Mouse (Mus musculus) olfactory bulb, adult 2 months (tissue): ENCODE measurements around the gene Asb11. TPM values are rescaled to one million over a fixed set of nuclear protein-coding genes. Genes with fewer than 3 reads are reported as not detected.

Experiments
- H3K27ac ChIP-seq: fragments of 200-500 bp; 2 replicates; pipeline ENCODE4 v1.5.1; 2012; ENCODE audit warnings: low read depth, low read length; ENCODE audit not compliant: insufficient read depth
- H3K4me1 ChIP-seq: fragments of 200-500 bp; 2 replicates; pipeline ENCODE4 v1.6.1; 2012; ENCODE audit warnings: low read length; ENCODE audit not compliant: control insufficient read depth, insufficient read depth
- H3K4me3 ChIP-seq: fragments of 200-500 bp; 2 replicates; pipeline ENCODE4 v1.5.1; 2012; ENCODE audit warnings: mild to moderate bottlenecking, low read depth, low read length, moderate library complexity; ENCODE audit not compliant: insufficient read depth
- CTCF ChIP-seq: fragments of 200-500 bp; IDR thresholded peaks from 2 replicates; pipeline ENCODE4 v1.5.1; 2012; ENCODE audit warnings: low read depth, mild to moderate bottlenecking, low read length, moderate library complexity; ENCODE audit not compliant: insufficient read depth
- POLR2A ChIP-seq: fragments of 200-500 bp; IDR thresholded peaks from 2 replicates; pipeline ENCODE4 v1.6.1; 2012; ENCODE audit warnings: mild to moderate bottlenecking, low read depth, low read length, moderate library complexity; ENCODE audit not compliant: insufficient read depth
- WGBS: fragments of 180-500 bp; shearing (Covaris S2); methylation state at CpG from one replicate; pipeline ENCODE4 v1.1.7; 2018; 5-methylcytosine and 5-hydroxymethylcytosine counted together
- polyA plus RNA-seq: library from polyadenylated mRNA; stranded (reverse); fragments of >200 nt; gene quantifications from 2 replicates; pipeline ENCODE4 v1.2.4, GENCODE M21; 2012; ENCODE audit warnings: low replicate concordance; ENCODE audit not compliant: missing spikeins, insufficient read depth, insufficient read length

The Asb11 gene
- polyA plus RNA-seq: not detected in 2 replicates

DNA sequence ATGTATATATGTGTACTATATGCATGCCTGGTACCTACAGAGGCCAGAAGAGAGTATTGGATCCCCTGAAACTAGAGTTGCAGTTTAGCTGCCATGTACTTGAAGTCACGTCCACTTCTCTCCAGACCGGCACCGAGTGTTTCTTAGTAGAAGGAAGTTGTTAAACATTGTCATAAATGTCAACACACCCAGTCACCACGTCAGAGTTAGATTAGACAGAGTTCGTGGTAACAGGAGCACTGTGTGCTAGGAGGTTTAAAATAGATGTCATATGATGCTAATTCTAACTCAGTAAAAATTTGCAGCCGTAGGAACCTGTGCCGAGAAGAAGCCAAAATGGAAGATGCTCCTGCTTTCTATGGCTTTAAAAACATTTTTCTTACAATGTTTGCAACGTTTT lies at the start of gene Asb11:
Asb11 (plus strand) TSS at position 286 of the 400 bp plus-strand sequence.
- H3K4me3 ChIP-seq: no peak within 1 kb of the TSS
- WGBS: 72% methylated on average over 8 of the region's 8 CpGs
- H3K4me1 ChIP-seq: no peaks in the 10 kb centered on the region
- TF ChIP-seq POLR2A (no peak), CTCF (no peak)
- H3K27ac ChIP-seq: no peak within 1 kb of the TSS

DNA sequence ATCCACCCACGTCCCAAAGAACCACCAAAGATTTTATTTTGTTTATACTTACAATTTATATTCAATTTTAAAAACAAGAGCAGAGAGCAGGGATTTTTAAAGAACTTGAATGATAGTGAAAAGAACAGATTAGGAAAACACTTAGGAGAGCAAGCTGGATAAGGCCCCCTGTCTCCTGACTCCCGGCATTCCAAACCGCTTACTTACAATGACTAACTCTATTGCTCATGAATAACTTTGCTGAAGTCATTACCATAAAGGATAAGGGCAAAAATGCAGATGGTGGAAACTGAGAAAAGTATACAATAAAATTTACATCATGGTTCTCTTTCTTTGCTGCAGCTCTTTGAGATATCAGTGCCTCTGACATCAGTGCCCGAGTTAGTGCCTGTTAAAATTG lies 42.7 kb upstream of the Asb11 start:
- TF ChIP-seq POLR2A (no peak), CTCF (no peak)
- Histone ChIP-seq H3K4me3 (no peak overlapping the region), H3K27ac (no peak overlapping the region), H3K4me1 (no peaks in the 10 kb centered on the region)
- 75% methylated on average over 4 of the region's 4 CpGs for WGBS

DNA sequence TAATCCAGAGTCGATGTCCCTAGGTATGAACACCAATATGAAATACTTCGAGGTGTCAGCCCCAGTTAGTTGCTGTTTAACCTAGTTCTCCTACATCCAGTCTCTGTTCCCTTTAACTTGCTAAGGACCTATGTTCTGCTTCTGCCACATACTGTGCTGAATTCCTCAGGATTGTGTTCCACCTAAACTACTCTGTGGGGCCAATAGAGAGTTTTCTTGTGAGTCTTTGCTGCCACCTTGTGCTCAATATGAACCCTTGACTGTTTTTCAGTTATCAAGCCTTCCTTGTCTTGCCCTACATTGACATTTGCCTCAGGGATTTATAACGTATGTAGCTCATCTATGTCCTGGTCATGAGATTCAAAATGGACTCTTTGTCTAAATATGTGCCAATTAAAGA lies 38.3 kb upstream of the Asb11 start:
- 59% methylated on average over 3 of the region's 3 CpGs for WGBS
- H3K27ac ChIP-seq: no peak overlapping the region
- TF ChIP-seq POLR2A (no peak), CTCF (no peak)

DNA sequence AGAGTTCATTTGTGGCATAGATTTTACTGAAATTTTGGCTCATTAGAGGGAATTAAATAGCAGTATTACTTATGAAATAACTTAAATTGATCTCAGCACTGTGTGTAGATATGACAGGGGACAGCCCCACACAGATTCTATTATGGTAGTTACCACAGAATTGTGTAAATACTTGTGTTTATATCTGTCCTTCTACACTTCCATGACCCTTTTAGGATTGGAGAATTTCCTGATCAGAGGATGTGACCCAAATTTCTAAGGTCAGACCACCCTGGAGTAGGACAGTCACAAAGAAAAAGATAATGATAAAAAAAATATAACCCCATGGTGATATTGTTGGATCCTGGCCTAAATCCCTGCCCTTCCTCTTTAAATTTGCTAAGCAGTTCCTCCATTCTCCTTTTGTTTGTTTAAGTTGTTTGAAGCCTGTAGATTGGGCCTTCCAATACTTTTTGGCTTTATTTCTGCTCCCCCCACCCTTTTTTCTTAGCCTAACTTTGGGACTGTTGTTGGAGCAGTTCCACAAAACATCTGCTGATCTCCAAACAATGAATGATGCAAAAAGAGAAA lies 31.6 kb upstream of the Asb11 start:
- Histone ChIP-seq H3K4me1 (no peaks in the 10 kb centered on the region), H3K4me3 (no peak overlapping the region), H3K27ac (no peak overlapping the region)
- TF ChIP-seq POLR2A (no peak), CTCF (no peak)

More for the DNA sequence above, 38.3 kb upstream of the Asb11 start:
- Histone ChIP-seq H3K4me1 (no peaks in the 10 kb centered on the region), H3K4me3 (no peak overlapping the region)

DNA sequence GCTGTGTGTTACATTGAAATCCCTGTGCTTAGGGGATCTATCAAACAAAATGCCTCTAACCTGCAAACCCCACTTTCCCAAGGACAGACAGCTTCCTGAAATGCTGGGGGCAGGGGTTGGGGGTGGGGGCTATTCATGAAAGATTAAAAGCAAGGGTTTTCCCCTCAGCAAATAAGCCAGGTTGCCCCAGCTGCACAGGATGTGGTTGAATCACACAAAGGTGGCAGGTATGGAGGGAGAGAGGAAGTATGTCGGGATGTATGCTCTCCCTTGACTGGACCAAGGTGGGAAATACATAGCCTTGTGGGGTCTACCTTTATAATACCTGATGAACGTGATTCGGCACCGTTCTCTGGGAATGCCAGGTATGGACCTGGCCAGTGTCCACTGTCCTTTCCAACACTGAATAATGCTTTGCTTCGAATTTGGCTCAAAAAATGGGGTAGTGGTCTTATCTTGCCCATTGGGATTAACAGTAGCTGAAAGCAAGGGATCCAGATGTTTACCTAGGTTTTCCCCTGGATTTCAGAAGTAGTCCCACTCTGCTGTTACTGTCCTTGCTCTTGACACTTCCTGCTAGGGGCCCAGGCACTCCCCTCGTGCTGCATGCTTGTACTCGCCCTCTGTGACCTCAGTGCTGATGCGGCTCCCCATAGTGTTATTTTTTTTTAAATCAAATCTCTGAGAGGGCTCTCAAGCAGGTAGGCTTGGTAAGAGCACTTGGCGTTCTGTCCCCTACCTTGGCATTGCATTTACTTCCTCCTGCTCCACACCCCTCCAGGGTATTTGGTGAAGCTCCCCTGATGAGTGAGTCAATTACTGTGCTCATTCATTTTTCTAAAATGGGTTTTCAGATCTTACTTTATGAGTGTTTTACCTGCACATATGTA lies 30.4 kb upstream of the Asb11 start:
- WGBS: 83% methylated on average over 9 of the region's 9 CpGs
- Histone ChIP-seq H3K4me1 (no peaks in the 10 kb centered on the region), H3K4me3 (no peak overlapping the region), H3K27ac (no peak overlapping the region)
- no peak for TF ChIP-seq CTCF
- no peak for TF ChIP-seq POLR2A

DNA sequence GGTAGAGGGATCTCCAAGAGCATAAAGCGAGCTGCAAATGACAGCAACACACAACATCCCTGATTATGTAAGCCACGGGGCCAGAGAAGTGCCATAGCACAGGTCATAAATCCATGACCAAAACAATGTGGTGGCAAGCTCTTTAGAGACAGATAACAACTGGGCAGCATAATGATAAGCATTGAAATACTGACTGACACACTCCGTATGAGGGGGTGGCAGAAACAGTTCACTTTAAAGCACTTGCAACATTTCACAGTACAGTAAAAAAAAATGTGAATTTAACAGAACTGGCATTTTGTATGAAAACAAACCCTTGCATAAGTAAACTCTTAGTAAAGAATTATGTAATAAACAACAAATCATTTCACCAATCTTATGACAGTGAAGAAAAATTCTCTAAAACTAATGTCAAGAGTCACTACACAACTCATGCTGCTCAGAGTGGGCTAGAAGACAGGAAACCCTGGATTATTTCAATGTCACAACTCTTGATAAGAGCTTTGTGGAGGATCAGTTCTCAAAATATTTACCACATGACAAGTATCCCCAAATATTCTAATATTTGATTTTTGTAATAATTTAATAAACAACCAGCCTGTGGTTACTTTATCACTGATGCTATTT lies 28.4 kb upstream of the Asb11 start:
- WGBS: 88% methylated on average over 3 of the region's 3 CpGs
- TF ChIP-seq POLR2A (no peak), CTCF (no peak)
- H3K4me3 ChIP-seq: no peak overlapping the region
- no peaks in the 10 kb centered on the region for H3K4me1 ChIP-seq
- H3K27ac ChIP-seq: no peak overlapping the region

DNA sequence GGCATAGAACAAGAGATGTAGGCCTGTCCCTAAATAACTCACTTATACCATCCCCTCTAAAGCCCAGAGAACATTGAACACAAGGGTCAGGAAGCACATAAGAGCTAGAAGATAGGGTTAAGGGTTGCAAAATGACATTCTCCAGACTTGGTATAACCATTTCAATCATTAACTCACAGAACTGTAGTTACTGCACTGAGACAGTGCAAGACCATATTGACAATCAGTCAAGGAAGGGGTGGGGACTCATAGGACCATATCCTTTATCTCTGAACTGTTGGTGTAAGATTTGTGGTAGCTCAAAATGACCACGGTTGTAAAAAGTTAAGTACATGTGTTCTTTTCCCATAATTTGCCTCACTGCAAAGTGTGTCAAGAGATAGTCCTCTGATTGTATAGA lies 26.2 kb upstream of the Asb11 start:
- no peak overlapping the region for H3K27ac ChIP-seq
- TF ChIP-seq POLR2A (no peak), CTCF (no peak)
- H3K4me3 ChIP-seq: no peak overlapping the region
- WGBS: 88% methylated on average over 1 of the region's 1 CpGs
- H3K4me1 ChIP-seq: no peaks in the 10 kb centered on the region

DNA sequence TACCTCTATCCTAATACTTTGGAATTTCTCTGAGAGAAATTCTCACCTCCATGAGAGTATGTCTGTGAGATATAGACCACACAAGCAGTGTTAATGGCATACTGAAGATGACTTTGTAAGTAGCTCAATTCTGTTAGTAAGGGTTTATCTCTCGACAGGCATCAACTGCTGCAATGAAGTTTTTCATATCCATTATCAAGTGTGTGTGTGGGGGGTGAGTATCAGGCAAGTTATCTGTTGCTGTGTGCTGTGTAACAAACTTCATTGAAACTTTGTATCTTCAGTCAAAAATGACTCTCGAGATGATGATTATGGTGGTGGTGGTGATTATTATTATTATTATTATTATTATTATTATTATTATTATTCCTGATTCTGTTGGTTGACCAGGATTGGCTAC lies 20.0 kb upstream of the Asb11 start:
- TF ChIP-seq POLR2A: no peak
- no peak for TF ChIP-seq CTCF
- WGBS: 87% methylated on average over 2 of the region's 2 CpGs
- Histone ChIP-seq H3K27ac (no peak overlapping the region), H3K4me3 (no peak overlapping the region), H3K4me1 (no peaks in the 10 kb centered on the region)

DNA sequence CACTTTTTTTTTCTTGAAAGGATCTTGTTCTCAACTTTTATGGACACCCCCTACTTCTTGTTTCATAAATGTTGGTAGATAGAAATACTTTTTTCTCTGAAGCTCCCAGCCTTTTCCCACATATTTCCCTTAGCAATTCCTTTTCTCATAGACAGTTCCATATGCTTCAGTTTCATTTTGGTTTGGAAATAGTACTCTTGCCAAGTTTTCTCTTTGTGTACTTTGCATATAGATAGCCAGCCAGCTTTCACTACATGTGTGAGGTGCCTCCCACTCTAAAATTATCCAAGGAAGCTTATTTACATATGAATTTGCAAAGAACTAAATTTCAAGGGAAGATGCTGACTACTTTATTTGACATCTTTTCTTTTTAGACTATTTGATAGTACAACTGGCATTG lies 18.8 kb upstream of the Asb11 start:
- no peaks in the 10 kb centered on the region for H3K4me1 ChIP-seq
- TF ChIP-seq POLR2A: no peak
- TF ChIP-seq CTCF: no peak
- H3K4me3 ChIP-seq: no peak overlapping the region
- no peak overlapping the region for H3K27ac ChIP-seq
